In genomic region chr9:85748204-85749141, GRCm38 (mm10) we compare ENCODE assay signal across 1 mouse cellular context.
TF ChIP-seq lines count a peak whose summit lies in the region.

No protein-coding gene starts in this region.

TF ChIP-seq in CH12.LX, 34 proteins besides CTCF, POLR2A, EP300 and RAD21 (continued from another document):
- TF ChIP-seq MEF2A (IDR thresholded peaks at IDR 0.05; ENCODE audit: borderline replicate concordance, low read depth, low read length) (0 out of 2 replicates have a peak, but pooled peaks have one; percentile 43), BHLHE40 (IDR thresholded peaks at IDR 0.05; ENCODE audit: low read depth, low read length) (peak; percentile 75), PAX5 (IDR thresholded peaks at IDR 0.05; ENCODE audit: low read length) (no peak), E2F4 (IDR thresholded peaks at IDR 0.05; ENCODE audit: insufficient replicate concordance, low read depth, low read length) (0 out of 2 replicates have a peak, but pooled peaks have one; percentile 25), NRF1 (IDR thresholded peaks at IDR 0.05; ENCODE audit: low read depth, low read length) (no peak; the same call in 1 of the 2 replicates), USF1 (IDR thresholded peaks at IDR 0.05; ENCODE audit: low read depth, low read length) (no peak), GABPA (IDR thresholded peaks at IDR 0.05; ENCODE audit: insufficient replicate concordance, low read depth, low read length) (no peak), SMC3 (IDR thresholded peaks at IDR 0.05; ENCODE audit: low read depth, low read length) (no peak), JUN (IDR thresholded peaks at IDR 0.05; ENCODE audit: insufficient read depth, low read depth, low read length) (no peak), CHD2 (IDR thresholded peaks at IDR 0.05; ENCODE audit: low read length) (no peak), USF2 (conservative IDR thresholded peaks at IDR 0.05; ENCODE audit: low read depth, low read length) (no peak), UBTF (IDR thresholded peaks at IDR 0.05; ENCODE audit: low read depth, low read length) (peak; percentile 87; the same call in 1 of the 2 replicates), MAZ (IDR thresholded peaks at IDR 0.05; ENCODE audit: low read depth, low read length) (no peak; the same call in 1 of the 2 replicates), MXI1 (IDR thresholded peaks at IDR 0.05; ENCODE audit: low read depth, low read length) (no peak; the same call in 1 of the 2 replicates), RCOR1 (conservative IDR thresholded peaks at IDR 0.05; ENCODE audit: low read depth, low read length) (0 out of 2 replicates have a peak, but pooled peaks have one; percentile 66), JUND (conservative IDR thresholded peaks at IDR 0.05; ENCODE audit: low read depth, low read length) (no peak), TCF12 (IDR thresholded peaks at IDR 0.05; ENCODE audit: low read depth, low read length) (peak; percentile 69)
